25 mouse cellular contexts compared by ENCODE assay signal in the genomic region with DNA sequence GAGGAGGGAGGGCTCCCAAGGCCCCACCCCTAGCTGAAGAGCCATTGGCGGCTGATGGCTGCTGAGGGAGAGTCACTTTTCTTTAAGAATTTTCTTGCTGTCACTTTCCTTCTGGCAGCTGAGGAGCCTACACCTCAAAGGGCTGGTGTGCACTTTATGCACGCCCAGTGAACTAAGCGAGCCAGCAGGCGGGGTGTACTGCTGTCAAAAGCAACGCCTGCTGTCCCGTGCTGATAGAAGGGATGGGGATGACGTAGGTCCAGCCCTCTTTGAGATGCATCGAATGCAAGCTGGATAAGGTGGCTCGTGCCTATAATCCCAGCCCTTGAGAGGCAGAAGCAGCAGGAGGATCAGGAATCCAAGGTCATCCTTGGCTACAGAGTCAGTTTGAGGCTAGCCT.
"Had no signal": no experiment of that assay in that cellular context is flagged by ENCODE, and none has a peak within 500 bp of the region (broad histone marks: within the 10 kb centered on the region; RNA-seq: fewer than 3 reads in every experiment).

No protein-coding gene starts in this region.

- H3K36me3 ChIP-seq: heart, embryonic 10.5 days; heart, embryonic 13.5 days; heart, embryonic 15.5 days; hindbrain, embryonic 13.5 days; hindbrain, embryonic 15.5 days; kidney, embryonic 15.5 days; limb, embryonic 12.5 days had no signal

- ATAC-seq: forebrain, embryonic 16.5 days; hindbrain, postnatal 0 days; intestine, embryonic 16.5 days had no signal

- DNase-seq: gastrocnemius, adult 2 months; gastrocnemius, postnatal 10 days; gastrocnemius, postnatal 25 days; heart, adult 18-20 months; heart, postnatal 14 days; heart, postnatal 36 days; kidney, adult 11 months; kidney, adult 2 months; kidney, adult 9 months; kidney, postnatal 14 days; kidney, postnatal 36 days; layer of hippocampus, adult 9-11 months; layer of hippocampus, postnatal 36 days; left cerebral cortex, postnatal 4 days had no signal

- H3K27me3 ChIP-seq: heart, embryonic 15.5 days; hindbrain, embryonic 13.5 days; hindbrain, embryonic 15.5 days; kidney, embryonic 15.5 days had no signal

- H3K4me2 ChIP-seq: heart, embryonic 13.5 days; heart, embryonic 15.5 days; hindbrain, embryonic 13.5 days; hindbrain, embryonic 15.5 days; kidney, embryonic 15.5 days; limb, embryonic 12.5 days had no signal

- H3K4me3 ChIP-seq: gastrocnemius, adult 2 months; heart, embryonic 10.5 days; heart, embryonic 13.5 days; heart, embryonic 15.5 days; hindbrain, embryonic 13.5 days; hindbrain, embryonic 15.5 days; kidney, embryonic 15.5 days; limb, embryonic 12.5 days had no signal

- H3K4me1 ChIP-seq: heart, embryonic 13.5 days; heart, embryonic 15.5 days; hindbrain, embryonic 15.5 days had no signal

- H3K9ac ChIP-seq: heart, embryonic 13.5 days; heart, embryonic 15.5 days; hindbrain, embryonic 13.5 days; hindbrain, embryonic 15.5 days; kidney, embryonic 15.5 days; limb, embryonic 12.5 days had no signal

- H3K27ac ChIP-seq: gastrocnemius, adult 2 months; heart, embryonic 10.5 days; heart, embryonic 13.5 days; heart, embryonic 15.5 days; hindbrain, embryonic 13.5 days; hindbrain, embryonic 15.5 days; hindbrain, postnatal 0 days; kidney, embryonic 15.5 days; kidney, postnatal 0 days; limb, embryonic 12.5 days had no signal

- H3K9me3 ChIP-seq: heart, embryonic 10.5 days; heart, embryonic 13.5 days; heart, embryonic 15.5 days; hindbrain, embryonic 13.5 days; hindbrain, embryonic 15.5 days; kidney, embryonic 15.5 days; limb, embryonic 12.5 days had no signal
